Mouse (Mus musculus): Measurements from ENCODE around the gene Coro2a.

GRCm38 (mm10) chr4:46520491-46520890 is 81.5 kb downstream of the Coro2a start:
- TF ChIP-seq CTCF (IDR thresholded peaks at IDR 0.05; ENCODE audit: control insufficient read depth, insufficient read depth, insufficient read length) (no peak), MAX (IDR thresholded peaks at IDR 0.05) (no peak), USF1 (IDR thresholded peaks at IDR 0.05; ENCODE audit: low read depth) (no peak), MYOD1 (IDR thresholded peaks at IDR 0.05; ENCODE audit: control insufficient read depth, insufficient read length, low read depth) (no peak), MYOG (IDR thresholded peaks at IDR 0.05; ENCODE audit: control insufficient read depth, extremely low read depth, insufficient read length) (no peak), CEBPB (IDR thresholded peaks at IDR 0.05; ENCODE audit: low read depth) (no peak), FOSL1 (IDR thresholded peaks at IDR 0.05; ENCODE audit: insufficient read depth, low read length, poor library complexity, severe bottlenecking) (no peak)

All from C2C12 (cell line).